In the genomic region with DNA sequence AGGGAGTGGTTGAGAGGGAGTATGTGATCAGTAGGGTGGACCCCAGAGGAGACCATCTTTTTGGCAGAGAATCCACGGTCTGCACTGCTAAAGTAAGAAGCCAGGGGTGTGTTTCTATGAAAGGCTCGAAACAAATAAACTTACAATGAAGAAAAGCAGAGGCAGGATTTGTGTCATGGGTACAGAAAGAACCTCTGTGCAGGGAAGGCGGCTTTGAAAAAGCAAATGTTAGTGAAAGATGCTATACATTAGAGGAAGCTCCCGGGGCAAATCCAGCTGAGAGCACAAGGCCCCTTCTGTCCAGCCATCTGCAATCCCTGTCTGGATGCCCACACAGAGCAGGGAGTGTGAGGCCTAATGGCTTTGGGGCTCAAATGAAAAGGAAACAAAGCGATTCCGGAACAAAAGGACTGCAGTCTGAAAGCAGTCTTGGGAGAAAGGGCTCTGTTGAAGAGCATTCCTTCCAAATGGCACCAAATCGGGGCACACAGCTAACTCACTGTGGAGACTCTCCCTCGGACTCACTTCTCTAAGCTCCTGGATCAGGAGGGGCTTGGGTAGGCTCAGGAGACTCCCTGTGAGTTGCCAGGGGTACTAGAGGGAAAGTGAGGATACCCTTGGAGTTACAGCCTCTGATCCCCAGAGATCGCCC, we compare ENCODE assay signal across 9 mouse cellular contexts.
DNase-seq lines count a peak whose midpoint lies in the region; ATAC-seq lines count a peak whose summit lies in the region.
"Had no signal": no experiment of that assay in that cellular context is flagged by ENCODE, and none has a peak within 500 bp of the region (broad histone marks: within the 10 kb centered on the region; RNA-seq: fewer than 3 reads in every experiment).

No protein-coding gene starts in this region.

- H3K27ac ChIP-seq in embryonic facial prominence, embryonic 14.5 days (replicated peaks; ENCODE audit: low read depth, low read length) = peak overlapping the region; percentile 34
- H3K27ac ChIP-seq: liver, embryonic 13.5 days had no signal

- no peaks in the 10 kb centered on the region; the same call in 1 of the 2 replicates for H3K9me3 ChIP-seq in embryonic facial prominence, embryonic 14.5 days (ENCODE audit: control insufficient read depth, low read length)

- 33% methylated on average over 9 of the region's 9 CpGs for WGBS in embryonic facial prominence, embryonic 14.5 days

- ATAC-seq in embryonic facial prominence, embryonic 14.5 days (ENCODE audit: low read depth) = peak; percentile 78

- H3K4me3 ChIP-seq in embryonic facial prominence, embryonic 14.5 days (ENCODE audit: low read depth, low read length) = no peak overlapping the region
- H3K4me3 ChIP-seq: liver, embryonic 13.5 days had no signal

- intact Hi-C loops in left cerebral cortex, postnatal 36 days (cut with DNase I) = no loop called here

- H3K27me3 ChIP-seq in embryonic facial prominence, embryonic 14.5 days (replicated peaks; ENCODE audit: control insufficient read depth, insufficient read depth, low read length) = no peaks in the 10 kb centered on the region
- H3K27me3 ChIP-seq: liver, embryonic 13.5 days had no signal

- H3K4me2 ChIP-seq in embryonic facial prominence, embryonic 14.5 days (ENCODE audit: low read depth, low read length) = no peak overlapping the region
- H3K4me2 ChIP-seq: liver, embryonic 13.5 days had no signal

- H3K4me1 ChIP-seq in embryonic facial prominence, embryonic 14.5 days (ENCODE audit: control insufficient read depth, insufficient read depth, low read length) = peaks cover 14% of the 10 kb centered on the region
- H3K4me1 ChIP-seq: liver, embryonic 13.5 days had no signal

- DNase-seq in left cerebral cortex, adult 11 months (ENCODE audit: low spot score) = peak; percentile 18
- no peak for DNase-seq in left cerebral cortex, postnatal 36 days (ENCODE audit: low spot score in 2 of 2)
- peak; percentile 61 for DNase-seq in embryonic facial prominence, embryonic 14.5 days (ENCODE audit: low spot score)
- DNase-seq in layer of hippocampus, postnatal 36 days = peak; percentile 15 to 27
- peak; percentile 27 for DNase-seq in retina, embryonic 14.5 days (ENCODE audit: low spot score)
- DNase-seq in kidney, adult 8-10 months = no peak
- no peak for DNase-seq in kidney, postnatal 14 days
- DNase-seq in lung, postnatal 36 days = no peak
- DNase-seq: liver, embryonic 13.5 days had no signal

- no peaks in the 10 kb centered on the region for H3K36me3 ChIP-seq in embryonic facial prominence, embryonic 14.5 days (ENCODE audit: control insufficient read depth, insufficient read depth, low read length)
- H3K36me3 ChIP-seq: liver, embryonic 13.5 days had no signal

- no peak overlapping the region for H3K9ac ChIP-seq in embryonic facial prominence, embryonic 14.5 days (ENCODE audit: low read depth, low read length)
- H3K9ac ChIP-seq: liver, embryonic 13.5 days had no signal

Comparison
In these comparisons a context has a peak if more than half of its experiments do, and no peak if none do; other contexts are left out.
1. DNase-seq: peak in left cerebral cortex, adult 11 months (single experiment), embryonic facial prominence, embryonic 14.5 days (single experiment), layer of hippocampus, postnatal 36 days (2 of 2) and retina, embryonic 14.5 days (single experiment); none in left cerebral cortex, postnatal 36 days (0 of 2), kidney, adult 8-10 months (0 of 2), kidney, postnatal 14 days (single experiment) and lung, postnatal 36 days (single experiment).